Mouse (Mus musculus): ENCODE data around the gene Ipcef1. TPM values are rescaled to one million over a fixed set of nuclear protein-coding genes. Genes with fewer than 3 reads are reported as not detected.
"Not testable (repeated sequence)": the region's sequence is repeated elsewhere in the genome, so short reads cannot be mapped to it uniquely, and the experiment has no call there.

The Ipcef1 gene
- polyA plus RNA-seq, 1 experiment from 2014 or later, result 0.51 TPM

- no peak overlapping the region for H3K9ac ChIP-seq
- 89% methylated on average over 2 of the region's 2 CpGs for WGBS
- H3K4me1 ChIP-seq, result no peaks in the 10 kb centered on the region
- ATAC-seq (ENCODE audit: insufficient number of reproducible peaks, insufficient read depth, low FRiP score, low TSS enrichment), result no peak
- H3K4me2 ChIP-seq (replicated peaks), result no peak overlapping the region
- H3K9me3 ChIP-seq, result no peaks in the 10 kb centered on the region
- H3K27me3 ChIP-seq, result no peaks in the 10 kb centered on the region
- H3K4me3 ChIP-seq, result no peak overlapping the region
- H3K36me3 ChIP-seq, result no peaks in the 10 kb centered on the region
- no peak overlapping the region for H3K27ac ChIP-seq
Measured at GRCm38 (mm10) chr10:7033459-7033858, 18.8 kb downstream of the Ipcef1 start.

GRCm38 (mm10) chr10:7025028-7025427 is 27.2 kb downstream of the Ipcef1 start:
- no peak for ATAC-seq (ENCODE audit: insufficient number of reproducible peaks, insufficient read depth, low FRiP score, low TSS enrichment)
- Histone ChIP-seq H3K4me2 (replicated peaks) (no peak overlapping the region), H3K9me3 (no peaks in the 10 kb centered on the region), H3K36me3 (no peaks in the 10 kb centered on the region), H3K4me3 (no peak overlapping the region), H3K27ac (no peak overlapping the region), H3K9ac (no peak overlapping the region), H3K27me3 (no peaks in the 10 kb centered on the region), H3K4me1 (no peaks in the 10 kb centered on the region)
- 80% methylated on average over 1 of the region's 1 CpGs for WGBS

DNA sequence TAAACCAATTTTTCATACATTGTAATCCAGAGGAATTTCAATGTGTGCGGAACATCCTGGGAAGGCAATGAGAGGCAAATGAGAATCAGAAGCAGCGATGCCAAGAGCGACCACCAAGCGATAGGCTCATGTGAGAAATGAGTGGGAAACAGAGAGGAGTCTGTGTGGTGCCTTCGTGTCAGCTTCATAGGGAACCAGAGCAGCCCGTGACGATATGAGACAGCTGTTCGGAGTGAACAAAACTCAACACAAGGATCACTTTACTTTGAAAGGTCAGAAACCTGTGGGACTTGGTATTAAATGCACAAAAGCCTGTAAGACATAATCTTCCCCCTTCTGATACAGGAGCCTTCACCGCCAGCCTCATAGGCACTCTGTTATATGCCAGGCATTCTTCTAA is 31.7 kb downstream of the Ipcef1 start:
- no peak overlapping the region for H3K27ac ChIP-seq

GRCm38 (mm10) chr10:7019781-7020386 is 32.4 kb downstream of the Ipcef1 start:
- H3K4me2 ChIP-seq (replicated peaks), result no peak overlapping the region

More for the DNA sequence above, 31.7 kb downstream of the Ipcef1 start:
- WGBS, result 64% methylated on average over 9 of the region's 9 CpGs
- Histone ChIP-seq H3K4me1 (no peaks in the 10 kb centered on the region), H3K4me2 (replicated peaks) (no peak overlapping the region), H3K9me3 (no peaks in the 10 kb centered on the region), H3K4me3 (no peak overlapping the region), H3K36me3 (no peaks in the 10 kb centered on the region), H3K9ac (no peak overlapping the region), H3K27me3 (no peaks in the 10 kb centered on the region)
- peak; percentile 56; the same call in 1 of the 2 replicates for ATAC-seq (ENCODE audit: insufficient number of reproducible peaks, insufficient read depth, low FRiP score, low TSS enrichment)

GRCm38 (mm10) chr10:7015199-7015598 is 37.1 kb downstream of the Ipcef1 start:
- H3K4me2 ChIP-seq (replicated peaks), result no peak overlapping the region
- WGBS, result 26% methylated on average over 1 of the region's 1 CpGs
- H3K9ac ChIP-seq, result no peak overlapping the region
- H3K4me1 ChIP-seq, result no peaks in the 10 kb centered on the region
- H3K27me3 ChIP-seq, result no peaks in the 10 kb centered on the region
- no peaks in the 10 kb centered on the region for H3K9me3 ChIP-seq
- no peak overlapping the region for H3K27ac ChIP-seq
- ATAC-seq (ENCODE audit: insufficient number of reproducible peaks, insufficient read depth, low FRiP score, low TSS enrichment), result no peak
- no peak overlapping the region for H3K4me3 ChIP-seq
- no peaks in the 10 kb centered on the region for H3K36me3 ChIP-seq

More at GRCm38 (mm10) chr10:7019781-7020386, 32.4 kb downstream of the Ipcef1 start:
- ATAC-seq (ENCODE audit: insufficient number of reproducible peaks, insufficient read depth, low FRiP score, low TSS enrichment), result no peak
- H3K36me3 ChIP-seq, result no peaks in the 10 kb centered on the region
- H3K9ac ChIP-seq, result no peak overlapping the region
- no peak overlapping the region for H3K4me3 ChIP-seq
- no peaks in the 10 kb centered on the region for H3K27me3 ChIP-seq
- H3K9me3 ChIP-seq, result no peaks in the 10 kb centered on the region
- 73% methylated on average over 7 of the region's 7 CpGs for whole genome bisulfite sequencing
- H3K4me1 ChIP-seq, result no peaks in the 10 kb centered on the region
- no peak overlapping the region for H3K27ac ChIP-seq

DNA sequence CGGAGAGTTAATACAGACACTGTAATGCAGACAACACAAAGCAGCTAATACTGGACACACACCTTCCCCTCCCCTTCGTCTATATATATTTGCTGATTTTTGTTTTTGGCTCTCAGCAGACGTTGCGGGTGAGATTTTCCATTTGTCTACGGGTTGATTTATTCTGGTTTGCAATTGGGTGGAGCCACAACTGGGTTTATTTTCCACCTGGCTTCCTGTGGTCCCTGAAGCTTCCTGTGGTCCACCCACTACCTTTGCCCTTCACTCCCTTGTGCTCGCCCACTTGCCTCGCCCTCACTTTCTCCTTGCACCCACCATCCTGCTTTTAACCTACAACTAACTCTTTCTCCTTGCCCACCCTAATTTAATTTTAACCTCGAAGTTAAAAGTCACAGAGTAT is 41.7 kb downstream of the Ipcef1 start:
- no peak overlapping the region for H3K9ac ChIP-seq
- WGBS, result 82% methylated on average over 8 of the region's 8 CpGs
- no peak overlapping the region for H3K27ac ChIP-seq
- no peaks in the 10 kb centered on the region for H3K36me3 ChIP-seq
- H3K4me1 ChIP-seq, result no peaks in the 10 kb centered on the region
- no peaks in the 10 kb centered on the region for H3K9me3 ChIP-seq
- no peak overlapping the region for H3K4me3 ChIP-seq
- H3K27me3 ChIP-seq, result no peaks in the 10 kb centered on the region
- H3K4me2 ChIP-seq (replicated peaks), result no peak overlapping the region
- no peak for ATAC-seq (ENCODE audit: insufficient number of reproducible peaks, insufficient read depth, low FRiP score, low TSS enrichment)

GRCm38 (mm10) chr10:7004980-7005538 is 47.2 kb downstream of the Ipcef1 start:
- 51% methylated on average over 5 of the region's 5 CpGs for WGBS
- H3K4me2 ChIP-seq (replicated peaks), result no peak overlapping the region
- no peak for ATAC-seq (ENCODE audit: insufficient number of reproducible peaks, insufficient read depth, low FRiP score, low TSS enrichment)

DNA sequence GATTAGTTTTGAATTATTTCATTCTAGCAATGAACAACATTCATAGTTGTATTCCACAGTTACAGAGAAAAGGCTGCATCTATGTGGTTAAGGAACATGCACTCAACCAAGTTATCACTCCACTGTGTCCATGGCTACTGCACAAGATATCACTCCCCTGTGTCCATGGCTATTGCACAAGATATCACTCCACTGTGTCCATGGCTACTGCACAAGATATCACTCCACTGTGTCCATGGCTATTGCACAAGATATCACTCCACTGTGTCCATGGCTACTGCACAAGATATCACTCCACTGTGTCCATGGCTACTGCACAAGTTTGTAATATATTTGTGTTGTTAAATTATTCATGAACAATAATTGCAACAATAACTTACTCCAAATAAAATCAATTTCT is 48.4 kb downstream of the Ipcef1 start:
- H3K4me2 ChIP-seq (replicated peaks); H3K36me3 ChIP-seq; H3K4me1 ChIP-seq; H3K9ac ChIP-seq; H3K4me3 ChIP-seq; H3K27me3 ChIP-seq; ATAC-seq (ENCODE audit: insufficient number of reproducible peaks, insufficient read depth, low FRiP score, low TSS enrichment); H3K27ac ChIP-seq; H3K9me3 ChIP-seq: not testable (repeated sequence)

More at GRCm38 (mm10) chr10:7004980-7005538, 47.2 kb downstream of the Ipcef1 start:
- Histone ChIP-seq H3K27me3 (no peaks in the 10 kb centered on the region), H3K36me3 (no peaks in the 10 kb centered on the region), H3K4me3 (no peak overlapping the region), H3K9ac (no peak overlapping the region), H3K9me3 (no peaks in the 10 kb centered on the region), H3K4me1 (no peaks in the 10 kb centered on the region), H3K27ac (no peak overlapping the region)

DNA sequence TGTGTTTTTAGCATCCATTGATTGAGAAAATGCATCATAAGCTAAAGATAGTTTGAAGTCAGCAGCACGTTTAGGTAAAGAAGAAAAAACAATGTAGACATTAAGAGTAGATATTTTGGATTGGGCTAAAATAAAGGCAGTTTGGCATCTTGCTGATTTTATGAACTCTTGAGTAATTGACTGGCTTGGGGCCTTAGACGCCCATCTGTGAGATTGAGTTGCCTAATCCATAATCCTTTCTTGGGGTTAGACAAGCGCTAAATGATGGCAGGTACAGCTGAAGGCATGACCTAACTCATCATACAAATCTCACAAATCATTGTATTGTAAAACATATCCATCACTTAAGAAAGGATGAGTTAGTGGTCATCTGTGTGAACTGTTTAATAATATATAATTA is 52.9 kb downstream of the Ipcef1 start:
- H3K4me3 ChIP-seq, result no peak overlapping the region
- H3K36me3 ChIP-seq, result no peaks in the 10 kb centered on the region
- H3K27ac ChIP-seq, result no peak overlapping the region
- H3K27me3 ChIP-seq, result no peaks in the 10 kb centered on the region
- no peak for ATAC-seq (ENCODE audit: insufficient number of reproducible peaks, insufficient read depth, low FRiP score, low TSS enrichment)
- H3K9me3 ChIP-seq, result no peaks in the 10 kb centered on the region
- 84% methylated on average over 3 of the region's 3 CpGs for WGBS
- H3K4me2 ChIP-seq (replicated peaks), result no peak overlapping the region
- no peaks in the 10 kb centered on the region for H3K4me1 ChIP-seq
- no peak overlapping the region for H3K9ac ChIP-seq

- Histone ChIP-seq H3K4me1 (no peaks in the 10 kb centered on the region), H3K27me3 (no peaks in the 10 kb centered on the region), H3K9ac (no peak overlapping the region), H3K4me3 (no peak overlapping the region), H3K27ac (no peak overlapping the region), H3K4me2 (replicated peaks) (no peak overlapping the region), H3K36me3 (no peaks in the 10 kb centered on the region), H3K9me3 (no peaks in the 10 kb centered on the region)
- WGBS, result 84% methylated on average over 4 of the region's 4 CpGs
- no peak for ATAC-seq (ENCODE audit: insufficient number of reproducible peaks, insufficient read depth, low FRiP score, low TSS enrichment)
Measured at GRCm38 (mm10) chr10:6998576-6999250, 53.6 kb downstream of the Ipcef1 start.

DNA sequence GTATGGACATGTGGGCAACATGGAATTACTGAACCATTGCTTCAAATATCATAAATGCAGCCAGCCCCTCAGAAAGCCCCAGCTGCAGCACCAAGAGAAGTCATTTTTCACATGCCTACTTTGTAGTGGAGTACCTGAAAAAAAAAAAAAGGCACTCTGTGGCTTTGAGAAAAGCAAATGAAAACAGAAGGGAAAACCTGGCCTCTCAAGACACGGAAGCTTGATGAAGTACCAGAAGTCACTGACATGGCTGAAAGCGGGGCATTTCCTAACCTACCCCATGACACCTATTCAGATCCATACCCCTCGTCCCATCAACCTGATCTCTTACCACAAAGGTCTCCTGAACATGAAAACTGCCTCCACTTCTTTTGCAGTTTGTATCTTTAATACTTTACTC is 55.4 kb downstream of the Ipcef1 start:
- no peak overlapping the region for H3K27ac ChIP-seq
- H3K4me2 ChIP-seq (replicated peaks), result no peak overlapping the region
- no peaks in the 10 kb centered on the region for H3K9me3 ChIP-seq
- 86% methylated on average over 3 of the region's 3 CpGs for WGBS
- no peak overlapping the region for H3K9ac ChIP-seq
- no peaks in the 10 kb centered on the region for H3K36me3 ChIP-seq
- H3K4me3 ChIP-seq, result no peak overlapping the region
- H3K4me1 ChIP-seq, result no peaks in the 10 kb centered on the region
- no peaks in the 10 kb centered on the region for H3K27me3 ChIP-seq
- no peak for ATAC-seq (ENCODE audit: insufficient number of reproducible peaks, insufficient read depth, low FRiP score, low TSS enrichment)

DNA sequence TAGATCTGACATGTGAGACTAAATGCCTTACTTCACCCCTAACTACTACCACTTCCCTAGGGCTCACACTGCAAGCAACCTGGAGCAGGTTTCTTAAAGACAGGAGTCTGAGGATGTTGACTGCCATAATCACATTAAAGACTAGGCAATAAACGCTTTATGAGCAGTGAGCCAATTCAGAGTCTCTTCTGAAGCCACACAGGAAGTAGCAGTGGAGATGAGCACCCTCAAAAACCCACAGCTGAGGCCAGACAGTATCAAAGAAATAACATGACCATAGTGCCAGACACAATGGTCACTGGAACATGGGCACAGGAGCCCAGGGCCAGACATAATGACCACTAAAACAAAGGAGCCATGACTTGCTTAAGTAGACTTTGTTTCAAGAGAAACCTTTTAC is 63.7 kb downstream of the Ipcef1 start:
- no peak for ATAC-seq (ENCODE audit: insufficient number of reproducible peaks, insufficient read depth, low FRiP score, low TSS enrichment)
- Histone ChIP-seq H3K27ac (no peak overlapping the region), H3K27me3 (no peaks in the 10 kb centered on the region), H3K4me3 (no peak overlapping the region), H3K4me1 (no peaks in the 10 kb centered on the region), H3K9ac (no peak overlapping the region), H3K4me2 (replicated peaks) (no peak overlapping the region), H3K9me3 (no peaks in the 10 kb centered on the region), H3K36me3 (no peaks in the 10 kb centered on the region)
- WGBS, result 70% methylated on average over 1 of the region's 1 CpGs

Measured in embryonic facial prominence, embryonic 12.5 days (tissue).